In the genomic region with DNA sequence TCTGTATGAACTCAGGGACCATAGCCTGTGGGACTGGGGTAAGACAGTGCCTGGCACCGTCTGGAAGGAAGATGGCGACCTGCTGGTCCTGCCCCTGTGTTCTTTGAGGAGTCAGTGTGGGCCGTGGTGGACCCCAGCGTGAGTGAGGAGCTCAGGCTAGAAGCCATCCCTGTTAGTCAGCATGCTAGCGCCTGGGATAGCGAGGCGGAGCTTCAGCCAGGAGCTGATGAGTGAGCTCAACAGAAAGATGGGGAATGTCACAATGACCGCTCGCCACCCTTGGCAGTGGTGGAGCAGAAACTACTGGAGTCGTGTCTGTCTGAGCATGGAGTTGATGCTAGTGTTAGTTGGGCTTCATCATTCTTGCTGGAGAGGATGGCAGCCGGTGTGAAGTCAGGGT, we compare ENCODE assay signal across 18 mouse cellular contexts.
DNase-seq lines count a peak whose midpoint lies in the region; ATAC-seq lines count a peak whose summit lies in the region.
"Had no signal": no experiment of that assay in that cellular context is flagged by ENCODE, and none has a peak within 500 bp of the region (broad histone marks: within the 10 kb centered on the region; RNA-seq: fewer than 3 reads in every experiment).

No protein-coding gene starts in this region.

- H3K4me2 ChIP-seq in lung, embryonic 16.5 days (ENCODE audit: low read depth, low read length): no peak overlapping the region
- H3K4me2 ChIP-seq: embryonic facial prominence, embryonic 12.5 days had no signal

- H3K27ac ChIP-seq in heart, embryonic 10.5 days: no peak overlapping the region
- no peak overlapping the region for H3K27ac ChIP-seq in lung, embryonic 16.5 days (ENCODE audit: low read length)
- H3K27ac ChIP-seq: embryonic facial prominence, embryonic 12.5 days; limb, embryonic 10.5 days had no signal

- peaks cover 32% of the 10 kb centered on the region for H3K36me3 ChIP-seq in heart, embryonic 10.5 days
- peaks cover 27% of the 10 kb centered on the region for H3K36me3 ChIP-seq in lung, embryonic 16.5 days (ENCODE audit: control insufficient read depth, insufficient read depth, low read length)

- ATAC-seq in lung, embryonic 16.5 days (ENCODE audit: low read depth): peak; percentile 31; the same call in 1 of the 2 replicates
- ATAC-seq: forebrain, postnatal 0 days; inflammation-experienced regulatory T-cells, adult 6 months had no signal

- H3K9ac ChIP-seq in lung, embryonic 16.5 days (ENCODE audit: low read length): no peak overlapping the region
- H3K9ac ChIP-seq: embryonic facial prominence, embryonic 12.5 days; forebrain, postnatal 0 days had no signal

- 63% methylated on average over 11 of the region's 11 CpGs for WGBS in heart, embryonic 10.5 days
- WGBS in lung, embryonic 16.5 days: 74% methylated on average over 11 of the region's 11 CpGs

- peaks cover 23% of the 10 kb centered on the region; the same call in 1 of the 2 replicates for H3K27me3 ChIP-seq in heart, embryonic 10.5 days (ENCODE audit: insufficient read depth, poor library complexity, severe bottlenecking)
- H3K27me3 ChIP-seq in lung, embryonic 16.5 days (ENCODE audit: control insufficient read depth, insufficient read depth, low read depth, low read length): no peaks in the 10 kb centered on the region
- H3K27me3 ChIP-seq: embryonic facial prominence, embryonic 12.5 days had no signal

- peak; percentile 56 for DNase-seq in adrenal gland, adult 2 months
- DNase-seq in adrenal gland, postnatal 4 days (ENCODE audit: low spot score in 2 of 2): no peak
- peak; percentile 92 for DNase-seq in heart, adult 11 months
- DNase-seq in heart, embryonic 10.5 days (ENCODE audit: low spot score): no peak
- DNase-seq in lung, postnatal 25 days (ENCODE audit: low spot score): no peak
- peak; percentile 46 to 61 for DNase-seq in adrenal gland, postnatal 36 days
- DNase-seq in liver: no peak
- DNase-seq: cerebellum, adult 11-12 months; forebrain, postnatal 0 days; kidney, adult 18-20 months; midbrain, embryonic 14.5 days; retina, postnatal 1 day; right cerebral cortex, postnatal 25 days; thymus, postnatal 14 days had no signal

- no peak overlapping the region for H3K4me3 ChIP-seq in heart, embryonic 10.5 days
- no peak overlapping the region for H3K4me3 ChIP-seq in lung, embryonic 16.5 days (ENCODE audit: low read length)
- H3K4me3 ChIP-seq: embryonic facial prominence, embryonic 12.5 days; limb, embryonic 10.5 days had no signal

- no peaks in the 10 kb centered on the region for H3K9me3 ChIP-seq in heart, embryonic 10.5 days
- H3K9me3 ChIP-seq in lung, embryonic 16.5 days (ENCODE audit: control insufficient read depth, low read length): peaks cover 16% of the 10 kb centered on the region
- H3K9me3 ChIP-seq: embryonic facial prominence, embryonic 12.5 days; limb, embryonic 10.5 days had no signal

- H3K4me1 ChIP-seq in heart, embryonic 10.5 days: peaks cover 28% of the 10 kb centered on the region
- H3K4me1 ChIP-seq in lung, embryonic 16.5 days (replicated peaks; ENCODE audit: control insufficient read depth, insufficient read depth, low read length): 0 out of 2 replicates have a peak, but pooled peaks cover 5% of the 10 kb centered on the region

Comparison
In these comparisons a context has a peak if more than half of its experiments do, and no peak if none do; other contexts are left out.
1. DNase-seq: peak in adrenal gland, adult 2 months (single experiment), heart, adult 11 months (single experiment) and adrenal gland, postnatal 36 days (2 of 2); none in adrenal gland, postnatal 4 days (0 of 2), heart, embryonic 10.5 days (single experiment), lung, postnatal 25 days (single experiment) and liver (single experiment).